Mouse (Mus musculus) left cerebral cortex, postnatal 4 days (tissue): ENCODE results near the gene Zfp362. TPM values are rescaled to one million over a fixed set of nuclear protein-coding genes. Genes with fewer than 3 reads are reported as not detected.

Experiments
- DNase-seq: peaks from one replicate; pipeline ENCODE4 v3.0.0-alpha.2; 2022
- intact Hi-C: fragments of 180-260 bp; cut with DNase I; formaldehyde crosslinking; loops from one replicate; pipeline ENCODE4 v1.15.1; 2025
- total RNA-seq, 2 experiments: library from RNA; stranded (reverse); gene quantifications; 2 replicates each; pipeline ENCODE4 v1.2.3; 2021

Gene Zfp362
- total RNA-seq, 2 experiments from 2014 or later = 62.4 to 66.2 TPM

DNA sequence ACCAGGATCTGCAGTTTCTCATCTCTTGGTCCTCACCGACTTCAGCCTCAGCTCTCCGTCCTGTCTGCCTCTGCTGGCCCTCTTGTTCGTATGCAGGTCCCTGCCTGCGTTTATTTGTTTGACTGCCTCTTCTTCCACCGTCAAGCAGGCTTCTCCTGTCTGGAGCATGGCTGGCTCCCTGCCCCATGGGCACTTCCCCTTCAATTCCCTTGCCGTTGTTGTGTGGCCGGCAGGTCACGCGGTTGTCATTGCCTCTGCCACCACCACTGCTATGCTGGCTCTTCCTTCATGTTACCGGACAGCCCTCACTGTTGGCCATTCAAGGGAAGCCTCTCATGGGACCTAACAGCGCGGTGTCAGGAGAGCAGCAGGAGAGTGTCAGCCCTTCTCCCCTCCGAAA lies 37.7 kb downstream of the Zfp362 start:
- intact Hi-C loops = no loop called here
- no peak for DNase-seq

DNA sequence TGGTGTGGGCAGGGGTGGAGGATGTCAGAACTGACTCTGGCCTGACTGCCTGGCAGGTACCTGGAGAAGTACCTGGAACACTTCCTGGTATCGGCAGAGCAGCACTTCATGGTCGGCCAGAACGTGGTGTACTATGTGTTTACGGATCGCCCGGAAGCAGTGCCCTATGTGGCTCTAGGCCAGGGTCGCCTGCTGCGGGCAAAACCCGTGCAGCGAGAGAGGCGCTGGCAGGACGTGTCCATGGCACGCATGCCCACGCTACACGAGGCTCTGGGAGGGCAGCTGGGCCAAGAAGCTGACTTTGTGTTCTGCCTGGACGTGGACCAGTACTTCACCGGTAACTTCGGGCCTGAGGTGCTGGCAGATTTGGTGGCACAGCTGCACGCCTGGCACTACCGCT lies 38.9 kb downstream of the Zfp362 start:
- intact Hi-C loops = no loop called here
- peak; percentile 37 for DNase-seq

DNA sequence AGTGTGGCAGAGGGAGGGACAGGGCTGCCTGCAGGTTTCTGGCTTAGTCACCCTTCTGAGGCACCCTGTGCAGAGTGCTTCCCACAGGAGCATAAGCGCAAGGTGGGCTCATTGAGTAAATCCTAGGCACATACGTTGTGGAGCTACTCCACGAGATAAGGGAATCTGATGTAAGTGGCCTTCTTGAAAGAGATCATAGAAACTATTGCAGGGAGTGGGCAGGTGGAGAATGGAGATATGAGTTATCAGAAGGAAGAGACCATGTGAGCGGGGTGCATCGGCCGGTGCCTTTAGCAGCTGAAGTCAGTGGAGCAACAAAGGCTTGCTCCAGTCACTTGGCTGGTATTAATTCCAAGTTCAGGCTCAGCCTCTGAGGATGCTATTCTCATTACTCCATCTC lies 45.8 kb downstream of the Zfp362 start:
- no peak for DNase-seq
- intact Hi-C loops = no loop called here

DNA sequence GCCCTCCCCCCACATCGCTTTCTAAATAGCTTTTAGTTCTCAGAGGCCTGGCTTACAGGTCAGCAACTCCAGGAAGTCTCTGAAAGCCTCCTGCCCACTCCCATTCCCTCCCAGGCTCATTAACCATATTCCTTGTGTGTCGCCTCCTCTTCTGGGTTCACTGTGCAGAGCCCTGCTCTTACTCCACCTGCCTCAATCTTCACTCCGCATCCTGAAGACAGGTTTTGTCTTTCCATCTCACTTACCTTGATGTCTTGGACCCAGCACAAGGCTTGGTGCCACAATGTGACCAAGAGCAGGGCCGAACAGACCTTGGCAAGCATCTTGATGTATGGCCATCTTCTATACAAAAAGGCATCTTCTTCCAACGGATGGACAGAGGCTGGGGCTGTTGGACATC lies 46.6 kb downstream of the Zfp362 start:
- intact Hi-C loops = no loop called here
- no peak for DNase-seq

DNA sequence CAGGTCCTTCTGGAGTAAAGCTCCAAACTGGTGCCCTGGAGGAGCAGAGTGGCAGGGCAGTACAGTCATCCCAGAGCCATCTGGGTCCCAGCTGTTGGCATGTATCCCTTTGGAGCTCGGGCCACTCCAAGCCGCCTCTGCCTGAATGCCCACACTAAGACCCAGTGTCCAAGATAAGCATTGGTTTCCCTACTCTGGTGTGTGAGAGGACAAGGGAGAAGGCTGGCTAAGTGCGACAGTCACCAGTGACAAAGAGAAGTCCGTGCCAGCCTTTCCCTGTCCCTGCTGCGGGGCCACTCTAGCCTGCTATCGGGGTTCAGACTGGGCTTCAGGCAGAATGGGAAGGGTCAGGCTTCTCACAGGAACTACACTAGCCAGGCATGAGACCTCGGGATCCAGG lies 49.9 kb downstream of the Zfp362 start:
- intact Hi-C loops = no loop called here

DNA sequence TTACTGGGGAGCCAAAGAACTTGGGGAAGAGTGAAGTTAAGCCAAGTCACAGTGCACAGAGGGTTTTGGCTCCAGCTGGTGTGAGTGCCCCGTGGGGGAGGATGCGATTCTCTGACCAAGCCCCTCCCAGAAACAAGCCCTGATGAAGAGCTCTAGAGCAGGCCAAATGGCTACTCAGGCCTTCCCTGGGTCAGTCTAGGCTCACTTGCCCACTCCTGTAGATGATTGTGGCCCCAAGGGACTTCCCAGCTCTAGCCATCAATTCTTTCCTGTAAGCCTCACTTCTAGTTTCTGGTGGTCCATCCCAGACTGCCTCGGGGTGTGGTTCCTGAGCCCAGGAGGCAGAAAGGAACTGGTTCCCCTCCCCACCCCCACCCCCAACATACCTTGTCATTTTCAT lies 50.8 kb downstream of the Zfp362 start, which contains the start of gene A3galt2:
Gene A3galt2 (plus strand): TSS at position 301 of the 400 bp plus-strand sequence.
- intact Hi-C loops = no loop called here

More for the DNA sequence above, 49.9 kb downstream of the Zfp362 start:
- DNase-seq = no peak

DNA sequence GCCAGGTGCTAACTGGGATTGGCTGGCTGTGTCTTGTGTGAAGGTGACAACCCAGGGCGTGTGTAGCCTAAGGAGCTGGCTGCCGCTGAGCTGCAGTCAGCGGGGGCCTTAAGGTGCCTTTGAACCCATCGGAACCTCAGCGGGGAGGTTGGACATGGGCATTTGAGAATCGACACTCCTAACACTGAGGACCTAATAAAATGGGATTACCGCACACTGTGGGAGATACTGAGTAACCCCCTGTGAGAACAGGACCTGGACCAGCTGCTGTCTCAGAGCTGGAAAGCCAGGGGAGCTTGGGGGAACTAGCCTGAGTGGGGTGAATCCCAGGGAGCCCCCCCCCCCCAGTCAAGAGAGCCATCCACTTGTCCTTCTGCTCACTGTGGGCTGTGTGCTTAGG lies 52.3 kb downstream of the Zfp362 start:
- intact Hi-C loops = no loop called here
- no peak for DNase-seq

More for the DNA sequence above, 50.8 kb downstream of the Zfp362 start, which contains the start of gene A3galt2:
- no peak for DNase-seq

DNA sequence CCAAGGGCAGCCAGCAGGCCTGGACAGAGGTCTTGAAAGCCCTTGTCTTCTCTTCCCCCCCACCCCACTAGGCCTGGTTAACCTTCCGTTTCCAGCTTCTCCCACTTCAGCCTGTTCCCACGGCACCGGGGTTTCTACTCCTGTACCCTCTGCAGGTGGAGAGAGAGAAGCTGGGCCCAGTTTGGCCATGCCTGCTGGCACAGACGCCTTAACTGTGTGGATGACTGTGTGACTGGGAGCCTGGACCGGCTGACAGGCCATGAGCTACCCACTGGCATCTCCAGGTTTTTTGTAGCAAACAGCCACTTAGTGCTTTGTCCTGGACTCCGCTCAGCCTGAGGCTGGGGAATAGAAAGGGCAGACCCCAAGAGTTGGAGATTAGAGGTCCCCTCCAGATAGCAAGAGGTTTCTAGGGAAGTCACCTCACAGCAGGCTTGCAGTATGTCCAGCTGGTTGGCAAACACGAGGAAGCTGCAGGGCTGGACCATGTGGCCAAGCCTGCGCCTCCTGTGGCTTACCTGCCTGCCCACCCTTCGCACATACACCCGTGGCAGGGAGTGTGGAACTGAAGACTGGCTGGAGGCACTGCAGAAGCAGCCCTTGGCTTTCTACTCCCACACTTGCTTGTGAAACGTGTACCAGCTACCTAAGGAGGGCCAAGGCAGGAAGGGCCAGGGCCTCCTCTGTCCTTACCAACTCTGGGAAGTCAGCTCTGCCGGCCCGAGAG lies 53.7 kb downstream of the Zfp362 start:
- intact Hi-C loops = no loop called here

DNA sequence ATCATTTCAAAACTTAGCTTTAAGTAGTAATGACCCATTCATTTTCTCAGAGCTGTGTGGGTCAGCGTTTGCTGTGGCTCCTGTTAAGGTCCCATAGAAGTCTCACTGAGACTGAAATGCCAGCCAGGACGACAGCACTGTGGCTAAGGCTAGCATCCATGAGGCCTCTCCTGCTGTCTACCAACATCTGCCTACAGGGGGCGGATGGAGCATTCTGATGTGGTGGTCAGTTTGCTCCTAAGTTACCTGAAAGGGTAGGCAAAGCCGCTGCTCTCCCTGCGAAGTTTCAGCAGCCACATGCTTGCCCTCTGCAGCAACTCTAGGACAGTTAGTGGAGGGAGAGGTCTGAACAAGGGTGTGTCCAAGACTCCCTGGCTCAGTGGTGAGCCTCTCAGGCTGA lies 54.8 kb downstream of the Zfp362 start:
- DNase-seq = no peak
- intact Hi-C loops = no loop called here

More for the DNA sequence above, 53.7 kb downstream of the Zfp362 start:
- no peak for DNase-seq

DNA sequence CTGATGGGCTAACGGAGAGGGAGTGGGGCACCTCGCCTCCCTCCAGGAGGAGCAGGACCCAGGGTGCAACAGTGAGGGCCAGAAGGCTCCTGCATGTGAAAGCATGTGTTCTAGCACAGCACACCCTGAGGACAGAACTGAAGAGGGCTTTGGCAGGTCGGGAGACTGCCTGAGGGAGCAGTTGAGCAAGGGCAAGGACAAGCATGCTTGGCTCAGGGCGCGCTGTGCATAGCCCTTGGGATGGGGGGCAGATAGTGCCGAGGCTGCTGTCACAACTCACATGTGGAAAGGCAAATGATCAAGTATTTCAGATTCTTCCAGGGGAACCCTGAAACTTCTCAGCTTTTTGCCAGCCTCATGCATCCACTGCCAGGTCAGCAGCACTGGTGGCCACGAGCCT lies 57.5 kb downstream of the Zfp362 start:
- intact Hi-C loops = no loop called here
- no peak for DNase-seq

DNA sequence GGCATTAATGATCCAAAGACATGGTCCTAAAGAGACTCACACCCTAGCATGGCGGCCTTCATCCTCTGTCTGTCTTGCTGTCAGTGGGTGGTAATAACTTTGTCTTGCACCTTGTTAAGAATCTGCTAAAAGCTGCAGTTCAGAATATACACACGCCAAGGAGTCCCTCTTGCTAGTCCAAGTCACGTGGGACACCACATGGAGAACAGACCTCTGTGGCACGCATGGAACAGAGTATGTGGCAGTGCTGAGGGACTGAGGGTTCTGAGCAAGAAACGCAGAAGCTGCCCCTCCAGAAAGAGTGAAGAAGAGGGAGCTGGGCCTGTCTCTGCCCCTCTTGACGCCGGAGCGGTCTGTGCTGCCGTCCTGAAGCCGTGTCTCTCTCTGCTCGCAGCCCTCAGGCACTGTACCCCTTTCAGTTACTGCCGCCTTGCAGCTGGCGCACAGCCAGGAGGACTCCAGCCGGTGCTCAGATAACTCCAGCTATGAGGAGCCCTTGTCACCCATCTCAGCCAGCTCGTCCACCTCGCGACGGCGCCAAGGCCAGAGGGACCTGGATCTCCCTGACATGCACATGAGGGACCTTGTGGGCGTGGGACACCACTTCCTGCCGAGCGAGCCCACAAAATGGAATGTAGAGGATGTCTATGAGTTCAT lies 58.1 kb downstream of the Zfp362 start:
- intact Hi-C loops = loop anchor here (2.0 kb wide), 1 partner anchor 37 kb away; no protein-coding TSS in a partner anchor
- peak; percentile 53 for DNase-seq

DNA sequence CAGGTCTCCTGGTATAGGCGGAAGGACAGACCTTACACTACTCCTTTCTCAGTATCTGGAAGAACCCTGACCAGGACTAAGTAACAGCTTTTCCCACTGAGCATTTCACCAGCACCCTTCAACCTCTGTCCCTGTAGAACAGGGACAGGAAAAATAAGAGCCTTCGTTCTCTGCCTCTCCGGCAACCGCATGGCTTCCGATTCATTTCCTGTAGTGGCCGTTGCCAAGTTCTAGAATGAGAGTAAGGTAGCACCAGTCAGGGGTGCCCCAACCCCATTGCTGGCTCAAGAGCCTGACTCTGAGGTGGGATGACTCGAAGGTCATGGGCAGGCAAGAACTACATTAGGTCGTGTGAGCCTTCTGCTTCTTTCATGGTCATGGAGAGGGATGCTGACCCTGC lies 60.7 kb downstream of the Zfp362 start:
- no peak for DNase-seq
- intact Hi-C loops = no loop called here

DNA sequence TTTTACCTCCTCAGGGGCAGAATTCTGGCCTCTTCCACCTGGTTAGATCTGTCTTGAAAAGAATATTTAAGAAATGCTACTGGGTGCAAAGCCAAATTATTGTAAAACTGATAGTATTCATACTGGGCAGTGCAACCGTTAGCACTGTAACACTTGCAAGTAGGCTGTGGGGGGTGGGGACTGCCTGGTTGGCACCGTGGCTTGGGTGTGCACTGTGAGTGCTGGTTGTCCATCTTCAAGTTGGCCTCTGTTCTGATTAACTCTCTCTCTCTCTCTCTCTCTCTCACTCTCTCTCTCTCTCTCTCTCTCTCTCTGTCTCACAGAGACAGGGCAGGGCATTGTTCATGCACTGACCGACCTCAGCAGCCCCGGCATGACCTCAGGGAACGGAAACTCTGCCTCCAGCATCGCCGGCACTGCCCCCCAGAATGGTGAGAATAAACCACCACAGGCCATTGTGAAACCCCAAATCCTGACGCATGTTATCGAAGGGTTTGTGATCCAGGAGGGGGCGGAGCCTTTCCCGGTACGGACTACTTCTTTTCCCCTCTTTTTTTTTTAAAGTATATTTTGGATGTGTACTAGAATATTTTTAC lies 62.7 kb downstream of the Zfp362 start:
- intact Hi-C loops = no loop called here
- no peak for DNase-seq

DNA sequence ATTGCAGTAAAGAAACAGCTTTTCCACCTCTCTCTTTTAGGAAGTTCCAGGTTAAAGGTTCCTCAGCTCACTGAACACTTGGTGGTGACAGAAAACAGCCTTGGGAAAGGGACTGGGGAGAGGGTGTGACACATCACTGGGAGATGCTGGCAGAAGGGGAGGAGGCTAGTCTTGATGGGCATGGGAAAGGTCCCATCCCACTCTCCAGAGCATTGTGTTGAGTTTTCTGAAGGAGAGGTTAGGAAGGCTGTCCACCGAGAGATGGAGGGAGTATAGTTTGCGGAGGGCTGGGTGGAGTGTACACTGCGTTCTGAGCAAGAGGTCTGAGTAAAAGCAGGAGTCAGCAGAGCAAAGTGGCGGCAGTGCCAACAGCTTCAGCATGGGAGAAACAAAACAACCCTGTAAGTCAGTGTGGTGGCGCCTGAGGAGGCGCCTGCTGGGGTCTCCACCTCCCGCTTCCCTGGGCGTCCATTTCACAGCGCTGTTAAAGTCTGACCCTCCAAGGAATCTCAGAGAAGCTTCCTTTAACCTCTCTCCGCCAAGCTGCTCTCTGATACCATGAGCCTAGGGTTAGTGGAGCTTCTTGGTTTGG lies 63.4 kb downstream of the Zfp362 start:
- DNase-seq = no peak
- intact Hi-C loops = no loop called here

DNA sequence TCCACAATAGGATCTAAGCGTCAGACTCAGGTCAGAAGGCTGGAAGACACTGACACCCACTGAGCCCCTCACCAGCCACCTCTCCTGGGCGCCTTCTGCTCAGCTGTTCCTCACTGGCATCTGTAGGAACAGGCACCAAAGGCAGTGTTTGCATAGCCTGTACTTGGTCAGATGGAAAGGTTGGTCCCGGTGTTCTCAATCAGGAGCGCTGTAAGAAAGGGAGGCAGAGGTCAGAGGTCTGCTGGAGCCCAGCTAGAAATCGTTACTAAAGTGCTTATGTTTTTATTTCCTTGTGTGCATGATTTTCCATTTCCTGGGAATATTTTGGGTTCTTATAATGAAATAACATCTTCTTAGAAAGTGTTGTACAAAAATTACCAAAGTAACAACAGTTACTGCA lies 63.9 kb downstream of the Zfp362 start:
- DNase-seq = no peak
- intact Hi-C loops = no loop called here

DNA sequence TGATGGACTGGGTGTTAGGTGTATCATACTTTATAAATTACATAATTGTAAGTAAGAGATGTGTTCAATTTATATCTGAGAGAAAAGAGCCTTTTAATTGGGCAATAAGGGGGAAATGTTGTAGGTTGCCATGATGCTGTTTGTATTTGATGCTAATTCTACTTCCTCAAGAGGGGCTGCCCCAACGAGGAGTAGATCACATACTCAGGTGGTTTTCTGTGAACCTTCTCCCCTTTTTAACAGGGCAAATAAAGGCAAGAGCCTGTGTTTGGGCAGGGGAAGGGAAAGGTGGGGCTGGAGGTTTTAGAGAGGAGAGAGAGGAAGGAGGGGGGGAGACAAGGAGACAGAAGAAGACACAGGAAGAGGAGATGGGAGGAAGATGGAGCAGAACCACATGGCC lies 65.0 kb downstream of the Zfp362 start:
- intact Hi-C loops = no loop called here
- DNase-seq = no peak

DNA sequence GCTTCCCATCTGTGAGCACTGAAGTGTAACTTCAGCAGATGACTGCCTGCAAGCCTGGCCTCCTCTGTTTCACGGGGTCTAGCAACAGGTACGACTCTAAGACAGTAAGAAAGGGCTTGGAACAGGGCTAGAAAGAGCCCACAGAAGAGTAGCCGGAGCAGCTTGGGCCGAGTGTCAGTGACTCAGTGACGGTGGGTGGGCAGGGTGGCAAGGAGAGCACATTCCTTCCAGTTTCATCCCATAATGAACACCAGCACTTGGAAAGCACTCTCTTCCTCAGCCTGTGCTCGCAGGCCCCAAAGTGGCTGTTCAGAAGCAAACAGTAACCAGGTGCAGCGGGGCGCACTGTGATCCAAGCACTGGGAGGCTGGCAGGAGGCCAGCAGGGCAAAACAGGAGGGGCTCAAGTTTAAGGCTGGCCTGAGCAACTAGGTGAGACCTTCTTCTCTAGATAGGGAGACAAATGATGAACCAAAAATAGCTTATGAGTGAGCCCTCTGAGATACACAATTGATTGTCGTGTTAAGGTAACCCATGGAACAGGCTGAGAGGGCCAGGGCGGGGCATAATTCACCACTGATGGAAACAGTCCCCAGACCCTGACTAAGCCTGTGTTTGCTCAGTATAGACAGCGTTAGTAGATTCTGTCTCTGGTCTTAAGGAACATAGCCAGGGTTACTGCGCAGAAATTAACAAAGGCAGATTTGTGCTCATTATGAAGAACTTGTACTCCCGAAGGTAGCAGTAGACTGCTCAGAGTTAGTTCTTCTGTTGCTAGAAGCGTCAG lies 67.8 kb downstream of the Zfp362 start:
- DNase-seq = no peak
- intact Hi-C loops = no loop called here

DNA sequence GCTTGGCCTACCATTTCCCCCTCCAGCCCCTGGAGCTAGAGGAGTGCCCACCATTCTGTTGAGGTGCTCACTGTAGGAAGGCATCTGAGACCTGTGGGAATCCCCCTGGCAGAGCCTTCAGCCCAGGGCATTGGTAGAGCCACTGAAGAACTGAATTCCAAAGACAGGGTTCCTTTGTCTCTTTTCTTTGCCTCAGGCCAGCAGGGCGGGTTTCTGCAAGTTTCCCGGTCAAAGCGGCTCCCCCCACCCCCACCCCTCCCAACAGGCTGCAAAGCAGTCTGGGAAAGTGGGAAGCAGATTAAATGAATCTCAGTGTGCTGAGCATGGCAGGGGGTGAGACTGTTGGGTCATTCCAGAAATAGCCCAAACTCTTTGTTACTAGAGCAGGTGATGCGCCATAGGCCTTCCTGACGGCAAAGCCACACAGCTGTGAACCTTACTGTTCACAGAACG lies 68.7 kb downstream of the Zfp362 start:
- intact Hi-C loops = no loop called here
- DNase-seq = no peak

DNA sequence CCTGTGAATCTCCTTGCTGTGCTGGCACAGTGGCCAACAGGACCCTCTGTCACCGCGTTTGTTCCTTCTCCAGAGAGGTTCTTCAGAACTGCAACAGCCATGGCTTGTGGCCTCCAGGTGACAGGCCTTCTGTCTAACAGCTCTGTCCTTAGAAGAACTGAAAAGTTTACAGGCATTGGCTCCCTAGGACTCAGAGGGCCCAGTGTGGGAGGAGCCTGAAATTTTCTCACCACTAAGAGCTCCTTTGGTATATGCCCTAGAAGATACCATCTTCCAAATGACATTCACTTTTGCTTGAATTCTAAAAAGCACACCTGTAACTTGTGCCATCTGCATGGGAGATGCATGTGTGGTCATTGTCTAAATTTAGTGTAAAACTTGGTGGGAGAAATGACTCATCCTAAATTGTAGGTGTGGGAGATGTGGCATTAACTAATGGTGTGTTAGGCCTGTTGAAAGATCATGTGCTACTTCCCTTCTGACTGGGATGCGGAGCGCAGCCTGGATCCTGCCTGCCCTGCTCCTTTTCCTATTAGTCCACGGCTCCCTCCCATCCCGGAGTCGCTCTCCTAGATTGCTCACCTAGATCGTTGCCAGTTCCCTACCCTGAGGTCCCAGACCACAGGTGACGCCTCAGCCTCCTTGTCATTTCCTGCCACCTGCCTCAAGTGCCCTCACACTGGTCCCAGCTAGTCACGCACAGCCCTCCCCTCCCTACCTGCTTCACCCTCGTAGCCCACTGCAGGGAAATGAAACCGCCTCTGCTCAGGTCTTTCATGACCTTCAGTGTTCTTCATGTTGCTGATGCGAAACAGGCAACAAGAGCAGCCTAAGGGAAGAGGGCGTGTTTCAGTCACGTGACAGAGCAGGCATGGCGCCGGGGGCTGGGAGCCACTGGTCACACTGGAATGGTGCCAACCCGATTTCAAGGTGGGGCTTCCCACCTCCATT lies 70.8 kb downstream of the Zfp362 start:
- DNase-seq = no peak
- intact Hi-C loops = no loop called here

DNA sequence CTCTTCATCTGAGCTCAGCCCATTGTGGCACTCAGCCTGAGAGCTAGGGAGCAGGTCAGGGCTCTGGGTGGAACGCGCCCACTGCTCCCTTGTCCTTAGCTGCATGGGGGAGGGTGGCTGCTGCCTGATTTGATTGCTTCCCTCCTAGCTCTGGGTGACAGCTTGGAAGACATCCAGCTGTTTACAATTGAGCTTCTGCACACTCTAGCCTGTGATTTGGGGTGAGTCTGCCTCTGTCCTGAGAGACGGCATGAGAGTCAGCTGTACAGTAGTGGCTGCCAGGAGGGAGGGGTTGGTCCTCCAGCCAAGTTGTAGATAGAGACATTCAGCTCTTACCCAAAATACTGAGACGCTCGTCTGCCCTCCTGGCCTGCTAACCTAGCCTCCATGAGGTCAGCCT lies 71.6 kb downstream of the Zfp362 start:
- intact Hi-C loops = no loop called here

More for the DNA sequence above, 71.6 kb downstream of the Zfp362 start:
- DNase-seq = peak; percentile 83
